Mouse (Mus musculus): ENCODE data around the gene Gkn1. TPM values are rescaled to one million over a fixed set of nuclear protein-coding genes. Genes with fewer than 3 reads are reported as not detected.

Gene Gkn1
- polyA plus RNA-seq, 2 experiments, result not detected

- H3K9ac ChIP-seq (replicated peaks), result no peak overlapping the region
These were observed 38.8 kb upstream of the Gkn1 start for GRCm38 (mm10) chr6:87389455-87389989.

DNA sequence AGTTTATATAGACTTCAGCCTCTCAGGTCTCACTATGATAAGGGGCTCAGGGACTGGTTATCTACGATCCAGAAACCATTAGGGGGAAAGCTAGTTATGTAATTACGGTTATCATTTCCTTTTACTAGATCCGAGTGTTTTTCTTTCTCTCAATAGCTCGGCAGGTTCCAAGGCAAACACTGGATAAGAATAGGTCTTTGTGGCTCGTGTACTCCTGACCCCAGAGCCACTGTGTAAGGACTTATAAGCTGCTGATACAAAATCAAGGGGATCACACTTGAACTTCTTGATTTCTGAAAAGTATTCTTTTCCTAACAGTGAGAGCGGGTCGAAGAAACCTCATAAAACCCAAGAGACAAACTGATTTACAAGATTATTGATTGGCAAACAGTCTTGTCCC is 38.1 kb upstream of the Gkn1 start, which contains the start of gene Gkn3:
TSS of gene Gkn3 (minus strand) at position 59 of the 400 bp plus-strand sequence.
- Histone ChIP-seq H3K27me3 (ENCODE audit: control insufficient read depth, insufficient read depth, low read length) (no peaks in the 10 kb centered on the region), H3K4me1 (replicated peaks; ENCODE audit: control insufficient read depth in 2 of 2, insufficient read depth in 2 of 2, low read length in 1 of 2) (peaks cover 0 to 17% of the 10 kb centered on the region in 2 experiments; a peak in 3 of 4 replicates), H3K4me3 (ENCODE audit: insufficient read depth in 1 of 2, low read depth in 2 of 2, low read length in 2 of 2) (no peak within 1 kb of the TSS), H3K36me3 (replicated peaks; ENCODE audit: control insufficient read depth, insufficient read depth, low read depth) (no peaks in the 10 kb centered on the region), H3K27ac (no peak within 1 kb of the TSS), H3K4me2 (ENCODE audit: low read depth) (no peak within 1 kb of the TSS), H3K9ac (replicated peaks) (no peak within 1 kb of the TSS), H3K9me3 (ENCODE audit: control insufficient read depth, low read length) (no peaks in the 10 kb centered on the region)
- ATAC-seq (ENCODE audit: insufficient read depth) (no peak), DNase-seq (ENCODE audit: low read depth in 3 of 3, low spot score in 3 of 3) (no peak)
- TF ChIP-seq CTCF (IDR thresholded peaks at IDR 0.05; ENCODE audit: low read depth), result no peak
- TF ChIP-seq EP300 (IDR thresholded peaks at IDR 0.05; ENCODE audit: low read depth), result no peak
- WGBS (ENCODE audit: insufficient replicate concordance), result 31% methylated on average over 7 of the region's 7 CpGs

More at GRCm38 (mm10) chr6:87389455-87389989, 38.8 kb upstream of the Gkn1 start:
- no peak overlapping the region for H3K27ac ChIP-seq
- DNase-seq (ENCODE audit: low read depth in 3 of 3, low spot score in 3 of 3) (no peak), ATAC-seq (ENCODE audit: insufficient read depth) (peak; percentile 21; the same call in 1 of the 2 replicates)
- no peak overlapping the region for H3K4me3 ChIP-seq (ENCODE audit: insufficient read depth in 1 of 2, low read depth in 2 of 2, low read length in 2 of 2)
- H3K4me1 ChIP-seq (replicated peaks; ENCODE audit: control insufficient read depth in 2 of 2, insufficient read depth in 2 of 2, low read length in 1 of 2), result peaks cover 0 to 17% of the 10 kb centered on the region in 2 experiments; a peak in 3 of 4 replicates
- 20% methylated on average over 5 of the region's 5 CpGs for WGBS (ENCODE audit: insufficient replicate concordance)
- no peaks in the 10 kb centered on the region for H3K9me3 ChIP-seq (ENCODE audit: control insufficient read depth, low read length)
- TF ChIP-seq CTCF (IDR thresholded peaks at IDR 0.05; ENCODE audit: low read depth) (no peak), EP300 (IDR thresholded peaks at IDR 0.05; ENCODE audit: low read depth) (peak; percentile 22; the same call in 1 of the 2 replicates)
- H3K36me3 ChIP-seq (replicated peaks; ENCODE audit: control insufficient read depth, insufficient read depth, low read depth), result no peaks in the 10 kb centered on the region
- no peaks in the 10 kb centered on the region for H3K27me3 ChIP-seq (ENCODE audit: control insufficient read depth, insufficient read depth, low read length)
- no peak overlapping the region for H3K4me2 ChIP-seq (ENCODE audit: low read depth)

GRCm38 (mm10) chr6:87386681-87387080 is 35.9 kb upstream of the Gkn1 start:
- H3K9me3 ChIP-seq (ENCODE audit: control insufficient read depth, low read length), result no peaks in the 10 kb centered on the region
- 71% methylated on average over 10 of the region's 10 CpGs for WGBS (ENCODE audit: insufficient replicate concordance)
- no peak for DNase-seq (ENCODE audit: low read depth in 3 of 3, low spot score in 3 of 3)

GRCm38 (mm10) chr6:87386203-87386602 is 35.5 kb upstream of the Gkn1 start:
- DNase-seq (ENCODE audit: low read depth in 3 of 3, low spot score in 3 of 3), result peak in 2 of 3 experiments; percentile 22 to 45
- Histone ChIP-seq H3K4me1 (replicated peaks; ENCODE audit: control insufficient read depth in 2 of 2, insufficient read depth in 2 of 2, low read length in 1 of 2) (peaks cover 0 to 15% of the 10 kb centered on the region in 2 experiments; a peak in 2 of 4 replicates), H3K27me3 (ENCODE audit: control insufficient read depth, insufficient read depth, low read length) (no peaks in the 10 kb centered on the region), H3K9ac (replicated peaks) (no peak overlapping the region), H3K4me2 (ENCODE audit: low read depth) (no peak overlapping the region), H3K36me3 (replicated peaks; ENCODE audit: control insufficient read depth, insufficient read depth, low read depth) (no peaks in the 10 kb centered on the region), H3K27ac (no peak overlapping the region), H3K9me3 (ENCODE audit: control insufficient read depth, low read length) (no peaks in the 10 kb centered on the region), H3K4me3 (ENCODE audit: insufficient read depth in 1 of 2, low read depth in 2 of 2, low read length in 2 of 2) (no peak overlapping the region)
- TF ChIP-seq EP300 (IDR thresholded peaks at IDR 0.05; ENCODE audit: low read depth) (no peak), CTCF (IDR thresholded peaks at IDR 0.05; ENCODE audit: low read depth) (peak; percentile 81)
- ATAC-seq (ENCODE audit: insufficient read depth), result no peak
- 6% methylated on average over 7 of the region's 7 CpGs for WGBS (ENCODE audit: insufficient replicate concordance)

More at GRCm38 (mm10) chr6:87386681-87387080, 35.9 kb upstream of the Gkn1 start:
- H3K36me3 ChIP-seq (replicated peaks; ENCODE audit: control insufficient read depth, insufficient read depth, low read depth), result no peaks in the 10 kb centered on the region
- H3K4me2 ChIP-seq (ENCODE audit: low read depth), result no peak overlapping the region
- TF ChIP-seq EP300 (IDR thresholded peaks at IDR 0.05; ENCODE audit: low read depth) (no peak), CTCF (IDR thresholded peaks at IDR 0.05; ENCODE audit: low read depth) (no peak)
- no peak for ATAC-seq (ENCODE audit: insufficient read depth)
- no peak overlapping the region for H3K9ac ChIP-seq (replicated peaks)
- H3K4me1 ChIP-seq (replicated peaks; ENCODE audit: control insufficient read depth in 2 of 2, insufficient read depth in 2 of 2, low read length in 1 of 2), result peaks cover 0 to 15% of the 10 kb centered on the region in 2 experiments; a peak in 2 of 4 replicates
- H3K27me3 ChIP-seq (ENCODE audit: control insufficient read depth, insufficient read depth, low read length), result no peaks in the 10 kb centered on the region
- H3K27ac ChIP-seq, result no peak overlapping the region
- H3K4me3 ChIP-seq (ENCODE audit: insufficient read depth in 1 of 2, low read depth in 2 of 2, low read length in 2 of 2), result no peak overlapping the region

GRCm38 (mm10) chr6:87384761-87385160 is 34.0 kb upstream of the Gkn1 start:
- Histone ChIP-seq H3K4me3 (ENCODE audit: insufficient read depth in 1 of 2, low read depth in 2 of 2, low read length in 2 of 2) (no peak overlapping the region), H3K36me3 (replicated peaks; ENCODE audit: control insufficient read depth, insufficient read depth, low read depth) (no peaks in the 10 kb centered on the region), H3K4me2 (ENCODE audit: low read depth) (no peak overlapping the region), H3K27ac (no peak overlapping the region), H3K9me3 (ENCODE audit: control insufficient read depth, low read length) (no peaks in the 10 kb centered on the region), H3K4me1 (replicated peaks; ENCODE audit: control insufficient read depth in 2 of 2, insufficient read depth in 2 of 2, low read length in 1 of 2) (peaks cover 0 to 13% of the 10 kb centered on the region in 2 experiments; a peak in 2 of 4 replicates), H3K9ac (replicated peaks) (no peak overlapping the region), H3K27me3 (ENCODE audit: control insufficient read depth, insufficient read depth, low read length) (no peaks in the 10 kb centered on the region)
- ATAC-seq (ENCODE audit: insufficient read depth) (no peak), DNase-seq (ENCODE audit: low read depth in 3 of 3, low spot score in 3 of 3) (no peak)
- WGBS (ENCODE audit: insufficient replicate concordance), result 42% methylated on average over 6 of the region's 6 CpGs
- TF ChIP-seq CTCF (IDR thresholded peaks at IDR 0.05; ENCODE audit: low read depth), result no peak
- TF ChIP-seq EP300 (IDR thresholded peaks at IDR 0.05; ENCODE audit: low read depth), result no peak
